Mouse (Mus musculus): ENCODE measurements around the gene Cavin2.
A peak's percentile ranks its signal among the peaks of the same experiment; 100 is the strongest.

Cavin2 gene

GRCm38 (mm10) chr1:51307056-51307455, 18.1 kb downstream of the Cavin2 start:
- no peak for DNase-seq (ENCODE audit: extremely low read depth, insufficient read length, low spot score)

- DNase-seq (ENCODE audit: extremely low read depth, insufficient read length, low spot score) = no peak
These were observed 26.6 kb downstream of the Cavin2 start for GRCm38 (mm10) chr1:51315476-51315875.

GRCm38 (mm10) chr1:51323506-51323905, 34.6 kb downstream of the Cavin2 start:
- DNase-seq (ENCODE audit: extremely low read depth, insufficient read length, low spot score) = no peak

- no peak for DNase-seq (ENCODE audit: extremely low read depth, insufficient read length, low spot score)
These were observed 39.6 kb downstream of the Cavin2 start for GRCm38 (mm10) chr1:51328541-51328940.

GRCm38 (mm10) chr1:51332986-51333385, 44.1 kb downstream of the Cavin2 start:
- DNase-seq (ENCODE audit: extremely low read depth, insufficient read length, low spot score) = no peak

GRCm38 (mm10) chr1:51333557-51334285, 44.8 kb downstream of the Cavin2 start:
- DNase-seq (ENCODE audit: extremely low read depth, insufficient read length, low spot score) = peak; percentile 59

- DNase-seq (ENCODE audit: extremely low read depth, insufficient read length, low spot score) = peak; percentile 53
These were observed 45.4 kb downstream of the Cavin2 start for GRCm38 (mm10) chr1:51334289-51334688.

- DNase-seq (ENCODE audit: extremely low read depth, insufficient read length, low spot score) = no peak
These were observed 46.2 kb downstream of the Cavin2 start for GRCm38 (mm10) chr1:51335081-51335480.

GRCm38 (mm10) chr1:51344160-51344559, 55.2 kb downstream of the Cavin2 start:
- DNase-seq (ENCODE audit: extremely low read depth, insufficient read length, low spot score) = no peak

GRCm38 (mm10) chr1:51347596-51347995, 58.7 kb downstream of the Cavin2 start:
- no peak for DNase-seq (ENCODE audit: extremely low read depth, insufficient read length, low spot score)

- no peak for DNase-seq (ENCODE audit: extremely low read depth, insufficient read length, low spot score)
These were observed 59.7 kb downstream of the Cavin2 start for GRCm38 (mm10) chr1:51348631-51349030.

- DNase-seq (ENCODE audit: extremely low read depth, insufficient read length, low spot score) = no peak
These were observed 60.5 kb downstream of the Cavin2 start for GRCm38 (mm10) chr1:51349291-51349967.

All from 3134 (cell line).